Mouse (Mus musculus) spleen, postnatal 36 days (tissue): ENCODE measurements at regions not wholly inside any gene's neighbourhood (a gene's known extent, or its start where the extent isn't known, plus 50 kb on each side); places are given as distances from the start of the nearest gene placed in this dataset.
A peak's percentile ranks its signal among the peaks of the same experiment; 100 is the strongest.

Experiments used
- DNase-seq, 2 experiments: peaks; one replicate each; pipeline ENCODE4 v3.0.0; 2022; ENCODE audit warnings: low spot score in 2 of 2, mixed read lengths in 1 of 2

GRCm38 (mm10) chr4:148723208-148723607, 80.1 kb downstream of the Gm572 start:
- no peak for DNase-seq

- no peak for DNase-seq
Observed at GRCm38 (mm10) chr4:148723934-148724719, 80.1 kb upstream of the Casz1 start.

GRCm38 (mm10) chr4:148728800-148729199, 75.4 kb upstream of the Casz1 start:
- no peak for DNase-seq

- no peak for DNase-seq
Observed at GRCm38 (mm10) chr4:148731586-148731985, 72.6 kb upstream of the Casz1 start.

- no peak for DNase-seq
Observed at GRCm38 (mm10) chr4:148734061-148734460, 70.2 kb upstream of the Casz1 start.

GRCm38 (mm10) chr4:148734547-148734946, 69.7 kb upstream of the Casz1 start:
- no peak for DNase-seq

GRCm38 (mm10) chr4:148738601-148739530, 65.4 kb upstream of the Casz1 start:
- DNase-seq: no peak

- peak; percentile 8 to 19 for DNase-seq
Observed at GRCm38 (mm10) chr4:148742549-148743413, 61.4 kb upstream of the Casz1 start.

GRCm38 (mm10) chr4:148743414-148743844, 60.8 kb upstream of the Casz1 start:
- DNase-seq: no peak

- no peak for DNase-seq
Observed at GRCm38 (mm10) chr4:148744053-148744452, 60.2 kb upstream of the Casz1 start.

- DNase-seq: no peak
Observed at GRCm38 (mm10) chr4:148746460-148747314, 57.5 kb upstream of the Casz1 start.

- DNase-seq: no peak
Observed at GRCm38 (mm10) chr4:148747315-148747644, 56.9 kb upstream of the Casz1 start.

- no peak for DNase-seq
Observed at GRCm38 (mm10) chr4:148750030-148750429, 54.2 kb upstream of the Casz1 start.

GRCm38 (mm10) chr4:148751591-148751990, 52.6 kb upstream of the Casz1 start:
- DNase-seq: no peak

- DNase-seq: no peak
Observed at GRCm38 (mm10) chr4:148752360-148753093, 51.7 kb upstream of the Casz1 start.

GRCm38 (mm10) chr4:148753143-148753798, 51.0 kb upstream of the Casz1 start:
- DNase-seq: no peak

- no peak for DNase-seq
Observed at GRCm38 (mm10) chr4:148753849-148754248, 50.4 kb upstream of the Casz1 start.
